Mouse (Mus musculus): Measurements from ENCODE around the gene Rpl7l1.
A peak's percentile ranks its signal among the peaks of the same experiment; 100 is the strongest.
"Not testable (repeated sequence)": the region's sequence is repeated elsewhere in the genome, so short reads cannot be mapped to it uniquely, and the experiment has no call there.

Rpl7l1 gene

GRCm38 (mm10) chr17:46782341-46783221, at the start of gene Rpl7l1:
Gene Rpl7l1 (minus strand): TSS chr17:46782672.
- peak; percentile 99 for DNase-seq

GRCm38 (mm10) chr17:46829856-46830535, 47.5 kb upstream of the Rpl7l1 start:
- no peak for DNase-seq

GRCm38 (mm10) chr17:46828935-46829334, 46.5 kb upstream of the Rpl7l1 start:
- no peak for DNase-seq

DNA sequence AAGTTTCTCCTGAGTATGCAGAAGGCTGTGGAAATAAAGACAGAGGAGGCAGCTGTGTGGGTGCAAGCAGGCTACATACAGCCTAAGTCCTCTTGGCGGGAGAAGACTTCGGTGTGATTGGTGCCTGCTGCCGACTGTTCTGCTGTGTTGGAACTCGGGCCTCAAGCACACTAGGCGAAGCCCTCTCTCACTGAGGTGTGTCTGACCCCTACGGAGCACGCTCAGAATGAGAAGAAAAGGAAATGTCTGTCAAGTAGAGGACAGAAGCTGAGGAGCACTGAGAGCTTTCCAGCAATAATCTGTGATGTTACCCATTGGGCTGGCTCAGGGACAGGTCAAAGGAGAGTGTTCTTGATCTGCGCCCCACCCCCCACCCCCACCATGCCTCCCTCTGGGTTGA, 40.6 kb upstream of the Rpl7l1 start:
- no peak for DNase-seq

DNA sequence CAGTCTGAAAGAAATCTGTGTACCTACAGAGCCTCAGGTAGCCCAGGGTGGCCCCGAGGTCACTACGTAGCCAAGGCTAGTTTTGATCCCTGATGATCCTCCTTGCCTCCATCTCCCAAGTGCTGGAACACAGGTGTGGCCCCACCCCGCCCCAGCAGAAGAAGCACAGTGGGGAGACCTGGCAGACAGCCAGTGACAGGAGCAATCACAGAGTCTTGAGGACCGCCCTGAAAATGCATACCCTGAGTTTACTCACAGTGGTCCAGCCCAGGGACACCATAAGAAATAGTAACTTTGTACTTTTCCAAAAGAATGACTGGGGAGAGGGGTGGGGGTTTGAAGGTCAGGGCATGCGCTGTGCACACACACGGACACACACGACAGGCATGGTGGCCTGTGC, 38.2 kb upstream of the Rpl7l1 start:
- DNase-seq: no peak

GRCm38 (mm10) chr17:46817734-46818158, 35.3 kb upstream of the Rpl7l1 start:
- no peak for DNase-seq

- no peak for DNase-seq
Measured at GRCm38 (mm10) chr17:46816306-46816705, 33.8 kb upstream of the Rpl7l1 start.

DNA sequence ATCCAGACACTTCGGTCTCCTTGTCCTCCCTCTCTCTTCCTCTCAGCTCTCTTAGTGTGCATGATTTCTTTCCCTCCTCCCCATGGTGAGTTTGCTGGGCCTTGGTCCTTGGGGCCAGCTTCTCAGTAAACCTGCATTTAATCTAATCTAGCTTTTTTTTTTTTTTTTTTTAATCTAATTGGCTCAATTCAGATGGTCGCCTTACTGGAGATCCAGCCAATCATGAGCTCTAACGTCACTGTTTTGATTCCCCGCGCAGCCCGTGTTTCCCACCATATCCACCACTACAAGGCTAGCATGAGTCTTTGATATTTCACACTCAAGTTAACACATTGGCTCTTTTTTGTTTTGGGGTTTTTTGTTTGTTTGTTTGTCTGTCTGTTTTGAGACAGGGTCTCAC, 32.0 kb upstream of the Rpl7l1 start:
- no peak for DNase-seq

GRCm38 (mm10) chr17:46813637-46814036, 31.2 kb upstream of the Rpl7l1 start:
- no peak for DNase-seq

GRCm38 (mm10) chr17:46812442-46812841, 30.0 kb upstream of the Rpl7l1 start:
- no peak for DNase-seq

DNA sequence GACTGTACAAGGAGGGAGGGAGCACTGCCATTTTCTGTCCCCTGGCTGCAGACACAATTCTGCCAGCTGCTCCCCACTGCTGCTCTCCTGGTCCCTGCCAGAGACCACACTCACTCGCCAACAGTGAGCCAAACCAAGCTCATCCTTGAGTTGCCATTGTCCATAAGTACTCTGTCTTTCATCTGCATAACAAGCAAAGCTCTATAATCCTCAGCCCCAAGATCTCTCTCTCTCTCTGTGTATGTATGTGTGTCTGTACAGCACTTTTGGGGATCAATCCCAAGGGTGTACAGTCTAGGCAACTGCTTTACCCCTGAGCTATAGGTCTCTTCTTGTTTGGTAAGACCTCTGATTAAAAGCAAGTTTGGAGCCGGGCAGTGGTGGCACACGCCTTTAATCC, 28.2 kb upstream of the Rpl7l1 start:
- DNase-seq: no peak

DNA sequence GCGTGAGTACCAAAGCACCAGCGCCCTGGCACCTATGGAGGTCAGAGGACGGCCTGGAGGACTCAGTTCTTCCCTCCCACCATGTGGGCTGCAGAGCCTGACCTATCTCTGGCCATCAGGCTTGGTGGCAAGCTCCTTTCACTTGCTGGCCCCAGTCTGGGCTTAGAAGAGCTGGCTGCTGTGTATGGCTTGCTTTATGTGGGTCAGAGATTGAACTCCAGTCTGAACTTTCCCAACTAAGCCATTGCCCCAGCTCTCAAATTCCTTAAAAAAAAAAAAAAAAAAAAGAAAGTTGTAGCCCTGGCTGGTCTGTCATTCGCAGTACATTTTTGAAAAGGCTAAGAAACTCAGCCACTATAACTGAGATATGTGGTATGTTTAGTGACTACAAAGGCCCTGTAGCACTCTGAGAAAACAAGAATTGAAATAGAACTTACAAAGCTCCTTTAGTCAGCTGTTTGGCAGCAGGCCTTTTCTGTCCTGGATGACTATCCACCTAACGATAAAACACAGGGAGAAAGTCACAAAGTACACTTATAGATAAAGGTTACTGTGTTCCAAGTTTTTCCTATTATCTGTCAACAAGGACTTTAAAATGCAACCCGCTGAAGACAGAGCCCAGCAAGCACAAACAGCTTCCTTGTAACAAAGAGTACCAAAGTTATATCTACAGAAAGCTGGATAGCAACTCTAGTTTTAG, 26.8 kb upstream of the Rpl7l1 start:
- DNase-seq: no peak

DNA sequence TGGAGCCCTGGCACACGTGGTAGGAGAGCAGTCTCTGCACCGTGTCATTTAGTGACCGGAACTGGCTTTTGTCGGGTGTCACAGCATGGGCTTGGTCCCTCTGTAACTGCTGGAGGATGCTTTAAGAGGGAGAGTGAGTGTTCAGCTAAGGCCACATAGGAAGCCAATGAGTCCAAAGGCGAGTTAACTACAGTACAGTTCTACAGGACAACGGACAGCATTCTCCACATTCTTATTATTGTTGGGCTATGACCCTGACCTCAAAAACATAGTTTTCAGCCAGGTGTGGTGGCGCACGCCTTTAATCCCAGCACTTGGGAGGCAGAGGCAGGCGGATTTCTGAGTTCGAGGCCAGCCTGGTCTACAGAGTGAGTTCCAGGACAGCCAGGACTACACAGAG, 25.9 kb upstream of the Rpl7l1 start:
- DNase-seq: no peak

GRCm38 (mm10) chr17:46801761-46802160, 19.3 kb upstream of the Rpl7l1 start:
- no peak for DNase-seq

GRCm38 (mm10) chr17:46799680-46800079, 17.2 kb upstream of the Rpl7l1 start:
- DNase-seq: no peak

DNA sequence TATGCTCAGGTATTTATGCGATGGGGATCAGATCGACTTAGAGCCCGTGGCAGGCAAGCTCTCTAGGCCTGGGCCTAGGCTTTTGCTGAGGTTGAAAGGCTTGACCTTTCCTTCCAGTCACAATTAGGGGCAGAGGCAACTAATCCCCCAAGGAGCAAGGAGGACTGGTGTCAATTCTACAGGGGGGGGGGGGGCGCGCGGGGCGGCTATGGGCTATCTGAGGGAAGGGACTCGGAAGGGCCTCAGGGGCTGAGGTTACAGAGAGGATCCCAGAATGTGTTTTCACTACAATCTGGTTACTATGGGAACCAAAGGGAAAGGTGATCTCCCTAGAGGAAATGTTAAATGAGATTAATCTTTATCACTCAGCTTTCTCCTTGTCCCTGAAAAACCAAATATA, 14.9 kb upstream of the Rpl7l1 start:
- no peak for DNase-seq

GRCm38 (mm10) chr17:46796743-46797142, 14.3 kb upstream of the Rpl7l1 start:
- no peak for DNase-seq

- no peak for DNase-seq
Measured at GRCm38 (mm10) chr17:46792963-46793362, 10.5 kb upstream of the Rpl7l1 start.

DNA sequence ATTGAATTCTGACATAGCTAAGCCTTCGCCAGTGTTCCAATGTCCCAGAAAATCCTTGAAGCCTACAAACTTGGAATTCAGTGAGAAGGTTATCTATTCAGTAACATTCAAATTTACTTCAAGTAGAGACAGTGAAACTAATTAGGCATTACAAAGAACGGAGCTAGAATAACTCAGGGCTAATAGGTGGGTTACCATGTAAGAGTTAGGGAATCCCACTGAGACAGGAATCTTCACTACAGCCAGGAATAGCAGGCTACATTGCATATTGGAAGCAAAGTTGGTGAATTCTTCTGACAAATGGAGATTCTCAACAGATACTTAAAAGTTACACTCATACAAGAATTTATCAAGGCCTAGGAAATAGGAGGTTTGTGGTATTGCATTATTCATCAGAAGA, 5.5 kb upstream of the Rpl7l1 start:
- DNase-seq: not testable (repeated sequence)

- no peak for DNase-seq
Measured at GRCm38 (mm10) chr17:46786952-46787351, 4.5 kb upstream of the Rpl7l1 start.

DNA sequence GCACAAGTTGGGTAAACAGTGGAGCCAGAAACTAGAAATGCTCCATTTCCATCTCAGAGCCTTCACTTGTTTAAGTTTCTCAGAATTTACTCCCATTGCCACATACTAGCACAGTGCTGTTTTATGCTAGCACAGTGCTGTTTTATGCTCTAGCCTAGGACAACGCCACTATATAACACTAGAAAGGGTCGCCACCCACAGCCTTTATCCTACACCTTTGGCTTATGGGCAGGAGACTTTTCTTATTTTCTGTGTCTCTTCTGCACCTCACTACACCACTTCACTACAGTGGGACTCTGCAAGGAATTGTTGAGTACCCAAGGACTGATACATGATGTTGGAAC, 722 bp upstream of the Rpl7l1 start:
- DNase-seq: no peak

- no peak for DNase-seq
Measured at GRCm38 (mm10) chr17:46781876-46782275, 596 bp downstream of the Rpl7l1 start.

- no peak for DNase-seq
Measured at GRCm38 (mm10) chr17:46776087-46776486, 6.4 kb downstream of the Rpl7l1 start.

GRCm38 (mm10) chr17:46775070-46775469, 7.4 kb downstream of the Rpl7l1 start:
- DNase-seq: peak; percentile 92

Measured in heart, adult 11 months (tissue).